In genomic region chr3:132787775-132788174, GRCm38 (mm10) we compare ENCODE assay signal across 1 mouse cellular context.
TF ChIP-seq lines count a peak whose summit lies in the region.

No protein-coding gene starts in this region.

TF ChIP-seq in MEL, 35 proteins besides CTCF, POLR2A, EP300 and RAD21 (continued from another document):
- TF ChIP-seq ETS1 (IDR thresholded peaks at IDR 0.05; ENCODE audit: low read depth, low read length), result peak; percentile 26; the same call in 1 of the 2 replicates
